Mouse (Mus musculus) B cell, adult 62 days (primary cell): ENCODE measurements around the gene Usp39. TPM values are rescaled to one million over a fixed set of nuclear protein-coding genes. Genes with fewer than 3 reads are reported as not detected.

Experiments used
- total RNA-seq: library from RNA; stranded (reverse); gene quantifications from 4 replicates; pipeline ENCODE4 v1.2.4, GENCODE M21; 2023

The Usp39 gene
- total RNA-seq = 41.8 to 54.8 TPM (median 43.5 TPM) in 4 replicates

DNA sequence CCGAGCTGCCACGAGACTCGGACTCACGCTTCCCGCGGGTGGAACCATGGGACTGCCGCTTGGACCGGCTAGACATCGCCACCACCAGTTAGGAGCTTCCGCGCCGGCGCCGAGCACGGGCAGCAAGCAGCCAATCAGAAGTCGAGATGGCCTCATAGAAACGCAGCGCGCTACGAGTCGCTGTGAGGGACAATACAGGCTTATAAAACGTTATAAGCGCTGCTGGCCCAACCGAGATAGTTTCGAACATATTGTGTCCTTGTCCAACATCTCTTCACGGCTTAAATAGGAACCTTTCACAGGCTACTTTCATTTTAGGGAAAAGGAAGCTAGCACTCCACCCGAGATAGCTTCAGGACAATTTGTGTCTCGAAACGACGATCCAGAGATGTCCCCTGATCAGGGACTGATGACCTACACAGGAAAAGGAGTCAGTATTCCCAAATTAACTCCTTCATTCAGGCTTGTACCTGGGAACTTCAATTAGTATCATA lies at the start of gene Usp39:
Usp39 (minus strand) TSS at position 111 of the 494 bp plus-strand sequence.

DNA sequence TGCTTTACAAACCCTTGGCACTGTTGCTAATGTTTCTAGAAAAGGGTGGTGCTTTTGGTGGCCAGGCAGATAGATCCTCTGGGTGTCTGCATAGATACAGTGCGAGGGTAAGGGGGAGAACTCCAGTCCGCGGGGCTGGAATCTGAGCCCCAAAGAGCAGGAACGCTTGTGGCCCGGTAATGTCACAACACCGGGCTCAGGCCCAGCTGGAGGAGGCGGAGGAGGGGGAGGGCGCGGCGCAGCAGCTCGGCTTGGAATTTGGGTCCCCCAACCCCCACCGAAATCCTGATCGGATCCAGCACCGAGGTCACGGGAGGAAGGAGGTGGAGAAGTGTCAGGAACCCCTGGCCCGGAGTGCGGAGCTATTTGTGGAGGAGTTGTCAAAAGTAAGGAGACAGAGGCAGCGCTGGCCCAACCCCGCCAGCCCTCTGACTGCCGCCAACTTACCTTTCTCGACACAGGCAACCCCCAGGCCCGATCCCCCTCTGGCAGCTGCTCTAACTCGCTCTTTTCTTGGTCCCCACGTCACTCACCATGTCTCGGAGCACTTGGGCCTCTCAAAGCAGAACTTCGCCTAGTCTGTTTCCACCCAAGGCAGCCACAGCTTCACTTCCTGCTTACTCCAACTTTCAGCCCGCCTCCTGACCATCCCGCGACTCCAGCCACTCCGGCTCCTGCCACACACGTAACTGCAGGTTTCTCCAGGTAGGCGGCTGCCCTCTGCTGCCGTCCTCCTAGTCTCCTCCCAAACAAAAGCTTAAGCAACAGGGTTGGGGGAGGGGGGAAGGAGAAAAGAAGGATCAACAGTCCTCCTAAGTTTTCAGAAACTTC lies 45.2 kb upstream of the Usp39 start, which contains the start of gene Vamp8:
Vamp8 (minus strand) TSS at position 763 of the 831 bp plus-strand sequence.

DNA sequence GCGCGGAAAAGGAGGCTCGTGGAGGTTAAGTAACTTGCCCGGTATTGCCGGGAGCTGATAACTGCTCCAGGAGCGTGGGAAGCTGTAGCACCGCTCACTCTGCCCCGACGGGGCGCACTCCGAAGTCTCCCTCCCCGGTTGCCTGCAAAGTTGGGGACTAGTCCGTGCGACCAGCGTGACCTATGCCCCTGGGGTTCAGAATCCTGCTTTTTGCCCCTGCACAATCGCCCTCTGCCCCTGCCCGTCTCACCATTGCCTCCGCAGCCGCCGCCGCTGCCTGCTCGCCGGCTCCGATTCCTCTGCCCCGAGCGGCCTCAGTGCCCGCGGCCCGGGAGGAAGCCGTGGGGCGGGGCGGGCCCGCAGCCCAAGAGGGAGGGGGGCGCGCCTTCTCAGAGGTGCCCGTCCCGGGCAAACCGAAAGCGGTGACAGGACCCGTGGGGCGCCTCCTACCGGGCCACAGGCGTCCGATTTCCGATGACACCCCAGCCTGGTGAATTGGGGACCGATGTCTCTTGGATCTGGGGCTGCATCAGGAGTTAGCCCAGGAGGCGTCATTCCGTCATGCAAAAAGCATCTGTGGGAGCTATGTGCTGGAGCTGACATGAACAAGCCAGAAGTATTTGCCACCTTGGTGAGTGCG lies 35.3 kb upstream of the Usp39 start, which contains the start of gene Vamp5:
Vamp5 (minus strand) TSS at position 338 of the 640 bp plus-strand sequence.

DNA sequence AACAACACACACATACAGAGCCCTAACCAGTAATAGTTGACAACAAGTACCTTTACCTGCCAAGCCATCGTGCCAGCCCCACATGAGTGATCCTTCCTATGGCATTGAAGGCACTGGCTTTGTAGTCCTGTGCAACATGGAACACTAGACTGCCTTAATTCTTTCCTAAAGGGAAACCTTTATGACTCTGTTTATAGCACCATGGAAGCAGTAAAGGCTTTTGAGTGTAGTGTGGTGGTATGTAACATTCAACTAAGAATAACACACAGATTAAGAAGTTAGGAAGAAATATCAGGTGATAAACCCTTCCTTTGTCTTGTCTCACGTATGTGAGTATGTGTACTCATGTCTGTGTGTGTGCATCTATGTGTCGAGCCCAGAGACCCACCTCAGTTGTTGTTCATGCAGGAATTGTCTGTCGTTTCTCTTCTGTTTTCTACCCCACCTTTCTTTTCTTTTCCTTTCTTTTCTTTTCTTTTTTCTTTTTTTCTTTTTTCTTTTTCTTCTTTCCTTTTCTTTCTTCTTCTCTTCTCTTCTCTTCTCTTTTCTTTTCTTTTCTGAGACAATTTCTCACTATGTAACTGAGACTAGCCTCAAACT lies 22.0 kb upstream of the Usp39 start, which contains the start of gene Rnf181:
Rnf181 (minus strand) TSS at position 113 of the 600 bp plus-strand sequence.

DNA sequence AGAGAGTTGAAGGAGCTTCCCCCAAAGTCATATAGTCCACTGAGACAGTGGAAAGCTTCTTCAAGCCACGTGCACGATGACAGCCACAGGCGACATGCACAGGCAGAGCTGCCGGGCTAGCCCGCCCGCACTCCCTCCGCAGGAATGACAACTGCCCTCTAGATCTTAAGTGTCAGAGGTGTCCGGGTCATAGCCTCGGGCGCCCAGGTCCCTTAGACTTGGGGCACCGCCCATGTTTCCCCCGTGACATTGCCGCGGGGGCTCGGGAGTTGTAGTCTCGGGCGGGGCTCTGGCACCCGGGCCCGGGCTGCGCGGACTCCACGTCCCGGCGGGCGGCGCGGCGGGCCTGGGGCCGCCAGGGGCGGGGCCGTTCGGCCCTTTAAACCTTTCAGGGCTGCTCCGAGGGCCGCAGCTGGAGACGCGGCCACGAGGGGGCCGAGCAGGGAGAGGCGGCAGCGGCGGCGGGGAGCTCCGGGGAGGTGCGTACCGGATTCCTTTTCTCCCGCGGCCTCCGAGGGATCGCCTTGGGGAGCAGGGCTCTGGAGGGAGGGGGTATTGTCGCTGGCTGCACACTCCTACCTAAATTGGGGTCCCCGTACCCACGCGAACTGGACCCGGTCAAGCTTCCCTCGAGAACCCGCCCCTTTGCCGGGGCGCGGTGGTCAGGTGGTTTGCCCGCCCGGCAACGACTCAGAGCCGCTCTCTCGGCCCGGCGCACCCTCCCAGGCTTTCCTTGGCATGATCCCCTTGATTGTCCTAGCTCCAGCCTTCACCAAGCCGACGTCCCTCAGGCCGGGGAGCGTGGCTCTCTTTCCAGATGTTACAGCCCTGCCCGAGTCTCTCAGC lies 10.3 kb upstream of the Usp39 start, which contains the start of gene Tmem150a:
Tmem150a (plus strand) TSS at position 382 of the 846 bp plus-strand sequence.

DNA sequence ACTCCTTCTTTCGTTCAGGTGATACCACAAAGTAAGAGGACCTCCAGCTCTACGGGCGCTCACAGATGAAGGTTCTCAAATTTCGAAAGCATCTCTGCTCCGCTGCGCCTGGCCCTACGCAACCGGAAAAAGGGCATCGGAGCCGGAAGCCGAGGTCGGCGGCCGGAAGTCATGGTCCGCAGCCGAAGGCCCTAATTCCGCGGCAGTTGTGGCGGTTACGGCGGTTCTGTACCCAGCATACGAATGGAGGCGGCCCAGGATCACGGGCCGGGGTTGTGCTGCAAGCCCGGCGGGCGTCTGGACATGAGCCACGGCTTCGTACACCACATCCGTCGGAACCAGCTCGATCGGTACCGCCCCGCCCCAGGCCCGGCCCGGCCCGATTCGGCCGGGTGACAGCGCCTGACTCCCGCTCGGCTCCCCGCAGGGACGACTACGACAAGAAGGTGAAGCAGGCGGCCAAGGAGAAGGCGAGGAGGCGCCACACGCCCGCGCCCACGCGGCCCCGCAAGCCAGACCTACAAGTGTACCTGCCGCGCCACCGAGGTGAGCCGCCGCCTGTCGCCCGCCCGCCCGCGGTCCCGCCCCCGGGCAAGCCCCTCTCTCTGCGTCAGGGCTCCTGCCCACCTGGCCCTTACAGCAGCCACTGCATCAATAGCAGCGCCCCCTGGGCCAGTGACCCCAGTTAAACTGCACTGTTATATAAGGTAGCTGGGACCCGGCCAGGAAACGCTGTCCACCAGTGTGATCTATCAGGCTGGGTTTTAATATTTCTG lies 2.4 kb upstream of the Usp39 start, which contains the start of gene 0610030E20Rik:
0610030E20Rik (plus strand) TSS at position 152 of the 776 bp plus-strand sequence.

Other genes with a start within 250 kb of the Usp39 start
- gene St3gal5, start 247.6 kb downstream of the Usp39 start, total RNA-seq = 16.0 to 21.7 TPM (median 19.1 TPM) in 4 replicates
- gene Atoh8, start 109.6 kb downstream of the Usp39 start, total RNA-seq = not detected in 4 replicates
- gene Sftpb, start 40.6 kb downstream of the Usp39 start, total RNA-seq = not detected in 4 replicates
- gene 0610030E20Rik, start 2.1 kb upstream of the Usp39 start, total RNA-seq = 39.6 to 46.0 TPM (median 41.1 TPM) in 4 replicates
- 3.6 to 4.5 TPM (median 4.0 TPM) in 4 replicates for gene Tmem150a, start 10.3 kb upstream of the Usp39 start, total RNA-seq
- gene Rnf181, start 21.8 kb upstream of the Usp39 start, total RNA-seq = 64.7 to 72.5 TPM (median 69.9 TPM) in 4 replicates
- 6.5 to 15.2 TPM (median 9.6 TPM) in 4 replicates for gene Vamp5, start 35.3 kb upstream of the Usp39 start, total RNA-seq
- 89.8 to 98.2 TPM (median 94.9 TPM) in 4 replicates for gene Vamp8, start 45.5 kb upstream of the Usp39 start, total RNA-seq
- gene Ggcx, start 69.1 kb upstream of the Usp39 start, total RNA-seq = 10.3 to 13.6 TPM (median 11.1 TPM) in 4 replicates
- 252 to 291 TPM (median 267 TPM) in 4 replicates for gene Mat2a, start 94.4 kb upstream of the Usp39 start, total RNA-seq
- gene Sh2d6, start 176.5 kb upstream of the Usp39 start, total RNA-seq = 0.46 to 0.60 TPM (median 0.55 TPM) in 3 of 4 replicates, not detected in the other
- gene Capg, start 199.2 kb upstream of the Usp39 start, total RNA-seq = 327 to 361 TPM (median 338 TPM) in 4 replicates